Mouse (Mus musculus): ENCODE data around the gene Gsn.

GRCm38 (mm10) chr2:35285209-35285608 lies 29.0 kb downstream of the Gsn start:
- TF ChIP-seq CTCF (IDR thresholded peaks at IDR 0.05) (no peak), EP300 (IDR thresholded peaks at IDR 0.05) (no peak)

Data from lung, postnatal 0 days (tissue).